Mouse (Mus musculus) right cerebral cortex, postnatal 25 days (tissue): ENCODE measurements around the gene Ifna2.

Experiments used
- DNase-seq: peaks from one replicate; pipeline ENCODE4 v3.0.0; 2022

Ifna2 gene

GRCm38 (mm10) chr4:88644359-88644758 is 39.4 kb downstream of the Ifna2 start, which contains the start of gene Ifna13:
TSS of gene Ifna13 (minus strand) at chr4:88644459.
- no peak for DNase-seq

GRCm38 (mm10) chr4:88642526-88642925 is 41.2 kb downstream of the Ifna2 start:
- no peak for DNase-seq

GRCm38 (mm10) chr4:88641077-88641831 is 42.5 kb downstream of the Ifna2 start:
- DNase-seq = peak; percentile 80

DNA sequence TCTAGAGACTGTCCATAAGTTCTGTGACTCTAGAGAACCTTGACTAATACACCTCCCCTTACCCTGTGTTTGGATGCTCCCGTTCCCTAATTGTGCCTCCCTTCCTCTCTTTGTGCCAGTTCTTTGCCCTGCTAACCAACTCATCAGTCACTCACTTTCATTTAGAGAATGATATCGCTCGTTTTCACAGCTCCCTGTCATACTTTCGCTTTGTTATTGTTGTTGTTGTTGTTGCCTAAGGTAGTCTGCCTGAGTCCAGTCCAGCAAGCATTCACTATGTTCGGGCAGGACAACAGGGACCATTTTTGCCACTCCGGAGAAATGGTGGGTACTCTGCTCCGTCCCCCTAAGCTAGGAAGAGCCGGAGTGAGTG is 43.0 kb downstream of the Ifna2 start:
- no peak for DNase-seq

- DNase-seq = no peak
Measured at GRCm38 (mm10) chr4:88634311-88634710, 49.4 kb downstream of the Ifna2 start, which contains the start of gene C87499. TSS of gene C87499 (minus strand) at chr4:88634411.
